In genomic region chr14:57154916-57155315, GRCm38 (mm10) we compare ENCODE assay signal across 24 mouse cellular contexts. TPM values are rescaled to one million over a fixed set of nuclear protein-coding genes. Genes with fewer than 3 reads are reported as not detected.
"Had no signal": no experiment of that assay in that cellular context is flagged by ENCODE, and none has a peak within 500 bp of the region (broad histone marks: within the 10 kb centered on the region; RNA-seq: fewer than 3 reads in every experiment).

No protein-coding gene starts in this region.

- H3K9ac ChIP-seq: intestine, embryonic 15.5 days; kidney, embryonic 15.5 days; liver, embryonic 13.5 days; neural tube, embryonic 12.5 days; neural tube, embryonic 15.5 days; stomach, embryonic 15.5 days had no signal

- H3K4me2 ChIP-seq: intestine, embryonic 15.5 days; kidney, embryonic 15.5 days; liver, embryonic 13.5 days; neural tube, embryonic 12.5 days; neural tube, embryonic 15.5 days; stomach, embryonic 15.5 days had no signal

- H3K9me3 ChIP-seq: intestine, embryonic 15.5 days; kidney, embryonic 15.5 days; liver, embryonic 13.5 days; megakaryocyte, embryonic 14.5 days; midbrain, embryonic 10.5 days; neural tube, embryonic 15.5 days; stomach, embryonic 15.5 days had no signal

- ATAC-seq: intestine, embryonic 15.5 days; lung, postnatal 0 days had no signal

- DNase-seq: kidney, adult 11 months; kidney, adult 8-10 months; kidney, postnatal 10 days; kidney, postnatal 36 days; layer of hippocampus, postnatal 36 days; left cerebral cortex, postnatal 4 days; liver, embryonic 13.5 days; lung, adult 2 months; midbrain, embryonic 14.5 days; right cerebral cortex, postnatal 25 days; spleen, adult 18-20 months; thymus, postnatal 25 days had no signal

- H3K36me3 ChIP-seq: intestine, embryonic 15.5 days; kidney, embryonic 15.5 days; liver, embryonic 13.5 days; midbrain, embryonic 10.5 days; neural tube, embryonic 12.5 days; neural tube, embryonic 15.5 days; stomach, embryonic 15.5 days had no signal

- H3K4me3 ChIP-seq: intestine, embryonic 15.5 days; kidney, embryonic 15.5 days; left cerebral cortex, adult 2 months; liver, embryonic 13.5 days; megakaryocyte, embryonic 14.5 days; midbrain, embryonic 10.5 days; neural tube, embryonic 12.5 days; neural tube, embryonic 15.5 days; stomach, embryonic 15.5 days had no signal

- H3K4me1 ChIP-seq: kidney, embryonic 15.5 days; liver, embryonic 13.5 days; megakaryocyte, embryonic 14.5 days; stomach, embryonic 15.5 days had no signal

- H3K27me3 ChIP-seq: intestine, embryonic 15.5 days; kidney, embryonic 15.5 days; liver, embryonic 13.5 days; megakaryocyte, embryonic 14.5 days; neural tube, embryonic 15.5 days; stomach, embryonic 15.5 days had no signal

- H3K27ac ChIP-seq: intestine, embryonic 15.5 days; kidney, embryonic 15.5 days; left cerebral cortex, adult 2 months; liver, embryonic 13.5 days; midbrain, embryonic 10.5 days; neural tube, embryonic 12.5 days; neural tube, embryonic 15.5 days; stomach, embryonic 15.5 days had no signal

RNA-seq across cellular contexts. Expression of gene Gjb6, which starts 21.5 kb away (rescaled TPM):
- total RNA-seq: liver, adult 2 months had no signal
- polyA plus RNA-seq: liver, adult 2 months; liver, embryonic 16.5 days had no signal

RNA-seq across cellular contexts. Expression of gene Gm4491, which starts 39.2 kb away (rescaled TPM):
- total RNA-seq: left cerebral cortex, postnatal 4 days; liver, adult 2 months had no signal
- polyA plus RNA-seq: kidney, embryonic 15.5 days; liver, adult 2 months; liver, embryonic 13.5 days; liver, embryonic 16.5 days; lung, adult 2 months; lung, postnatal 0 days; midbrain, embryonic 10.5 days; neural tube, embryonic 12.5 days; neural tube, embryonic 15.5 days; stomach, embryonic 15.5 days; thymus, postnatal 0 days had no signal
